Mouse (Mus musculus) B cell, adult 2 months (primary cell): ENCODE measurements around the gene Npas3.

Experiments used
- DNase-seq, 2 experiments: peaks; one replicate each; pipeline ENCODE4 v3.0.0; 2022

Npas3 gene

GRCm38 (mm10) chr12:54080996-54081395 is 832.5 kb downstream of the Npas3 start:
- DNase-seq, result no peak

DNA sequence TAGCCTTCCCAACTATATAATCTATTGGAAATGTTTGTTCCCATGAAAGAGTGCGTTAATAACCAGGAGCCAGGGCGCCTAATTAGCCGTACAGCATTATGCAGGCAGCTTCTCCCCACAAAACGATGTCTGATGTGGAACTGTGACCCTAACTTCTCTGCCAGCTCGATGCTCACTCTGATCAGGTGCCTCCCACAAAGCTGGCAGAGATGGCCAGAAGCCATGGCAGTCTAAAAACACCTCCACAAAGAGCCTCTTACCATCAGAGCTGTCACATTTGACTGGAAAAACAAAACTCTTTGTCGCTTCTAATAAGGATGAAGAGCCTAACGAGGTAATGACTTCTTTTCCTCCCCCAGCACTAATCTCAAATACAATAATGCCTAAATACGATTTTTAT is 845.3 kb downstream of the Npas3 start:
- no peak for DNase-seq

GRCm38 (mm10) chr12:54096492-54096891 is 848.0 kb downstream of the Npas3 start:
- no peak for DNase-seq

DNA sequence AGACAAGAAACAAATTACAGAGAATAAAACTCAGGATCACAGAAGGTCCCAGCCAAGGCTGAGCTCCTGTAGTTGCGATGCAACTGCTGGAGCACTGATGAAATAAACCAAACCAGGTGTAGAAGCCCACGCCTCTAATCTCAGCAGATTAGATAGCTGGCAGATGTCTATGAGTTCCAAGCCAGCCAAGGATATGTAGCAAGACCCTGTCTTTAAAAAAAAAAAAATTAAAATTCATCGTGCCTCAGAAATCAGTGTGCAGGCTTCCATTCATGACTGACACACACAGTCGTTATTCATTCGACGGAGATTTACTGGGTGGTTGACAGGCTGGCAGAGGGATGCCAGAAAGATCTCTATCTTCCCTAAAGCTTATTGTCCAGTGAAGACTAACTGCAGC is 849.7 kb downstream of the Npas3 start:
- no peak for DNase-seq

DNA sequence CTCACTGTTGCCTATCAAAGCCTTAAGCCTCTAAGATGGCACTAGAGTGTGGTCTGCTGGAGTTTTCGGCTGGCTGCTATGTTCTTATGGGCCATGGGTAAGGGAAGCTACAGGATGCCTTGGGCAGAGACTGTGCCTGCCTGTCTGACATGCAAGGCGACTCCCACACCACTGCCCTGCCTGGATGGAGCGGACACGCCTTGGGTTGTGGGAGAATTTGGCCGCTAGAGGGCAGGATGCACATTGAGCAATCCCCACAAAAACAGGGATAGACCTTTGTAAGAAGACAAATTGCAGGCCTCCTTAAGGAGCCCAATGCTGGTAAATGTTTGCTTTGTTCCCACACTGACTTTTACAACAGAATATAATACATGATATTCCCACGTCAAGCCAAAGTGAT is 850.3 kb downstream of the Npas3 start:
- peak; percentile 46 for DNase-seq

GRCm38 (mm10) chr12:54099458-54099857 is 851.0 kb downstream of the Npas3 start:
- DNase-seq, result no peak

- DNase-seq, result no peak
Observed at GRCm38 (mm10) chr12:54101307-54101870, 852.9 kb downstream of the Npas3 start.

DNA sequence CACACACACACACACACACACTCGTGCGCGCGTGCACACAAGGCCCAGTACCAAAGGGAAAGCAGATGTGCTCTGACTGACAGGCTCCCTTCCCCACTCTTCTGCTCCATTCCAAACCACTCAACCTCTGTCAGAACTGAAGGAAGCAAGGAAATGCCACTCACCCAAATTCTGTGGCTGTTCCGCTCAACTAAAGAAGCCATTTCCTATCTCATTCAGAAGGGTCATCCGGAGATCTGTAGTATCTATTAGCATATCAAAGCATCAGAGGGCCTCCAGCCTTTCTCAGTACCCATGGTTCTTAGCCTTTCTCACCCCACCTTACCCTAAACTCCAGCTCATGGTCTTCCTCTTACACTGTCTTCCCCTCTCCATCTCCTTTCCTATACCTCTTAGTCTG is 854.0 kb downstream of the Npas3 start:
- no peak for DNase-seq

DNA sequence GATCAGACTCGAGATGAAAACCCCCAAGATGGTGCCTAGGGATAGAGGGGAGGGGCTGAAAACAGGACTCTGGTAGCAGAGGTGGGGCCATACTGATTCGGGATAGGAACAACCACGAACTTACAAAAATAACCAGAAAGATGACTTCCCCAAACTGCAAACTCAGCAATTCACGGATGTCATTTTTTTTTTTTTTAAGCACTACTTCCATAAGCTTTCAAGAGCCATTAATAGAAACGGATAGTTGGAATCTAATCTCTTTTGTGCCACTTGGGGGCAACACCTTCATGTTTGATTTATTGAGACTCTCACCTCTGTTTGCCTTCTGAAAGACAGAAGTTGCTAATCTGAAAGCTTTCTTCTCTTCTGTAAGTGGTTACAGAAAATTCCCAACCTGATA is 857.1 kb downstream of the Npas3 start:
- no peak for DNase-seq

DNA sequence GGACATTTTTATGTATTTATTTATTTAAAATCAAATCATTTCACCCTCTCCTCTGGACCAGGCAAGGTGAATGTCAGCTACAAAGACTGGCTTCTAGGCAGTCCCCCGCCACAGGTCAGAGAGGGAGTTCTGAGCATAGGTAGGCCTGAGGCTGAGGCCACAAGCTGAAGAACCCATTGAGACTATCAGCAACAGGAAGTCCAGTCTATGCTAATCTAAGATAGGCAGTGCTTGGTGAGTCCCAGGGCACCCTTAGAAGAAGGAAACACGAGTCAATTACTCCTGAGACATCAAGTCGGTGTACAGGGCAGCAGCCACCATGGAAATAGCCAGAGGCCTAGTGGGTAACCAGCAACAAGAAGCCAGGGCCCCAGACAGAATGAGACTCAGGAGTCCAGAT is 857.5 kb downstream of the Npas3 start:
- no peak for DNase-seq

GRCm38 (mm10) chr12:54110342-54110741 is 861.9 kb downstream of the Npas3 start:
- no peak for DNase-seq

- no peak for DNase-seq
Observed at GRCm38 (mm10) chr12:54110930-54111329, 862.5 kb downstream of the Npas3 start.

GRCm38 (mm10) chr12:54120386-54120785 is 871.9 kb downstream of the Npas3 start:
- DNase-seq, result no peak

DNA sequence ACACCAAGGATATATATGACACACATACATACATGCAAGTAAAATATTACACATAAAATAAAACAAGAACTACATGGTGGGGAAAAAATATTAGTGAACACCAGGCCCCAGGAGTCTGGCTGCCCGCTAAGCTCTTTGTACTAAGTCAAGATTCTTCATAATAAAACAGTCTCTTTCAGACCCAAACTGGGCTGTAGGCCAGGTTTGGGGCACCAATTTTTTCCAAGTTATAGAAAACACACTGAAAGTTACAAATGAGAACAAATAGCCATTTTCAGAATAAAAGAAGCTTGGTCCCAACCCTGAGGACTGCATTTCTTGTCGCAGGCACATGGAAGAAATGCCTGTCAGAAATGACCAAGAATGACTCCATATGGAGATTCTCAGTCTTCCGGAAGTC is 872.8 kb downstream of the Npas3 start:
- DNase-seq, result no peak
